Mouse (Mus musculus) limb, embryonic 10.5 days (tissue): ENCODE results near the gene Sh3bgrl3. TPM values are rescaled to one million over a fixed set of nuclear protein-coding genes. Genes with fewer than 3 reads are reported as not detected.
"Not testable (repeated sequence)": the region's sequence is repeated elsewhere in the genome, so short reads cannot be mapped to it uniquely, and the experiment has no call there.

ENCODE experiments used
- DNase-seq: peaks from one replicate; pipeline ENCODE4 v3.0.0-alpha.2; 2017; ENCODE audit warnings: low spot score
- H3K27ac ChIP-seq: fragments of 300-500 bp; sonication (generic); 2 replicates; pipeline ENCODE4 v1.5.1; 2016; ENCODE audit warnings: mild to moderate bottlenecking
- H3K27me3 ChIP-seq: fragments of 300-500 bp; sonication (generic); 2 replicates; pipeline ENCODE4 v1.6.1; 2016; ENCODE audit warnings: low read depth, mild to moderate bottlenecking; ENCODE audit not compliant: poor library complexity, severe bottlenecking
- H3K36me3 ChIP-seq: fragments of 300-500 bp; sonication (generic); 2 replicates; pipeline ENCODE4 v1.6.1; 2016; ENCODE audit warnings: mild to moderate bottlenecking, moderate library complexity
- H3K4me1 ChIP-seq: fragments of 300-500 bp; sonication (generic); 2 replicates; pipeline ENCODE4 v1.6.1; 2016
- H3K4me3 ChIP-seq: fragments of 300-500 bp; sonication (generic); 2 replicates; pipeline ENCODE4 v1.5.1; 2016; ENCODE audit warnings: mild to moderate bottlenecking, moderate library complexity
- H3K9me3 ChIP-seq: fragments of 300-500 bp; sonication (generic); replicated peaks from 2 replicates; pipeline ENCODE4 v1.6.1; 2016; ENCODE audit warnings: mild to moderate bottlenecking
- WGBS: fragments of 180-500 bp; shearing (Covaris S2); methylation state at CpG from one replicate; pipeline ENCODE4 v1.1.7; 2016; 5-methylcytosine and 5-hydroxymethylcytosine counted together
- polyA plus RNA-seq: library from polyadenylated mRNA; unstranded; fragments of >200 nt; fragmentation: Nextera tagmentation; extraction: Ambion mirVana; gene quantifications from 2 replicates; pipeline ENCODE4 v1.2.1, GENCODE M21; 2016

The Sh3bgrl3 gene
- 280 and 308 TPM in 2 replicates for polyA plus RNA-seq

GRCm38 (mm10) chr4:134128221-134128982 is at the start of gene Sh3bgrl3:
Sh3bgrl3 (minus strand) TSS chr4:134128789.
- H3K27me3 ChIP-seq = no peaks in the 10 kb centered on the region
- DNase-seq = peak; percentile 89
- H3K36me3 ChIP-seq = peaks cover 37% of the 10 kb centered on the region
- H3K4me1 ChIP-seq = peaks cover 51% of the 10 kb centered on the region
- under 1% methylated on average over 50 of the region's 50 CpGs for WGBS
- peak within 1 kb of the TSS; percentile 87 for H3K4me3 ChIP-seq
- H3K9me3 ChIP-seq = no peaks in the 10 kb centered on the region
- H3K27ac ChIP-seq = peak within 1 kb of the TSS; percentile 90

GRCm38 (mm10) chr4:134172391-134172790 is 43.8 kb upstream of the Sh3bgrl3 start:
- WGBS = 89% methylated on average over 3 of the region's 3 CpGs
- Histone ChIP-seq H3K27me3 (no peaks in the 10 kb centered on the region), H3K27ac (no peak overlapping the region), H3K36me3 (peaks cover 34% of the 10 kb centered on the region), H3K4me3 (no peak overlapping the region), H3K9me3 (no peaks in the 10 kb centered on the region), H3K4me1 (no peaks in the 10 kb centered on the region)
- DNase-seq = no peak

GRCm38 (mm10) chr4:134166906-134167305 is 38.3 kb upstream of the Sh3bgrl3 start:
- H3K27me3 ChIP-seq = no peaks in the 10 kb centered on the region
- 91% methylated on average over 3 of the region's 3 CpGs for WGBS
- H3K9me3 ChIP-seq = no peaks in the 10 kb centered on the region
- H3K36me3 ChIP-seq = peaks cover 50% of the 10 kb centered on the region
- DNase-seq = no peak
- no peak overlapping the region for H3K4me3 ChIP-seq
- H3K27ac ChIP-seq = no peak overlapping the region
- no peaks in the 10 kb centered on the region for H3K4me1 ChIP-seq

GRCm38 (mm10) chr4:134165548-134166465 is 37.2 kb upstream of the Sh3bgrl3 start:
- no peak overlapping the region for H3K27ac ChIP-seq
- no peaks in the 10 kb centered on the region for H3K4me1 ChIP-seq
- DNase-seq = no peak
- H3K36me3 ChIP-seq = peaks cover 41% of the 10 kb centered on the region
- H3K27me3 ChIP-seq = no peaks in the 10 kb centered on the region
- WGBS = 95% methylated on average over 3 of the region's 3 CpGs
- no peaks in the 10 kb centered on the region for H3K9me3 ChIP-seq
- H3K4me3 ChIP-seq = no peak overlapping the region

GRCm38 (mm10) chr4:134165024-134165423 is 36.4 kb upstream of the Sh3bgrl3 start:
- no peak for DNase-seq
- H3K27me3 ChIP-seq = no peaks in the 10 kb centered on the region
- H3K36me3 ChIP-seq = peaks cover 37% of the 10 kb centered on the region
- H3K4me3 ChIP-seq = no peak overlapping the region
- H3K4me1 ChIP-seq = no peaks in the 10 kb centered on the region
- H3K27ac ChIP-seq = no peak overlapping the region
- 85% methylated on average over 6 of the region's 6 CpGs for WGBS
- no peaks in the 10 kb centered on the region for H3K9me3 ChIP-seq

- no peak for DNase-seq
- H3K4me1 ChIP-seq = no peaks in the 10 kb centered on the region
- no peaks in the 10 kb centered on the region for H3K27me3 ChIP-seq
- no peaks in the 10 kb centered on the region for H3K9me3 ChIP-seq
- peaks cover 37% of the 10 kb centered on the region for H3K36me3 ChIP-seq
- H3K27ac ChIP-seq = no peak overlapping the region
- no peak overlapping the region for H3K4me3 ChIP-seq
- 94% methylated on average over 6 of the region's 6 CpGs for WGBS
These were observed 36.0 kb upstream of the Sh3bgrl3 start for GRCm38 (mm10) chr4:134164591-134164990.

GRCm38 (mm10) chr4:134160071-134160470 is 31.5 kb upstream of the Sh3bgrl3 start:
- not testable (repeated sequence) for H3K9me3 ChIP-seq, H3K27ac ChIP-seq, H3K4me1 ChIP-seq, H3K27me3 ChIP-seq
- 7% methylated on average over 30 of the region's 30 CpGs for WGBS
- Histone ChIP-seq H3K4me3 (peak overlapping the region; percentile 52), H3K36me3 (peaks cover 18% of the 10 kb centered on the region)
- peak; percentile 59 for DNase-seq

GRCm38 (mm10) chr4:134158774-134159173 is 30.2 kb upstream of the Sh3bgrl3 start:
- Histone ChIP-seq H3K4me3 (no peak overlapping the region), H3K36me3 (peaks cover 23% of the 10 kb centered on the region), H3K9me3 (no peaks in the 10 kb centered on the region), H3K27me3 (no peaks in the 10 kb centered on the region), H3K4me1 (peaks cover 5% of the 10 kb centered on the region), H3K27ac (no peak overlapping the region)
- no peak for DNase-seq
- 85% methylated on average over 6 of the region's 6 CpGs for WGBS

GRCm38 (mm10) chr4:134157558-134157957 is 29.0 kb upstream of the Sh3bgrl3 start:
- no peaks in the 10 kb centered on the region for H3K27me3 ChIP-seq
- H3K36me3 ChIP-seq = peaks cover 36% of the 10 kb centered on the region
- no peak overlapping the region for H3K4me3 ChIP-seq
- no peaks in the 10 kb centered on the region for H3K9me3 ChIP-seq
- peaks cover 5% of the 10 kb centered on the region for H3K4me1 ChIP-seq
- WGBS = 89% methylated on average over 2 of the region's 2 CpGs
- no peak overlapping the region for H3K27ac ChIP-seq
- no peak for DNase-seq

- no peaks in the 10 kb centered on the region for H3K9me3 ChIP-seq
- no peaks in the 10 kb centered on the region for H3K27me3 ChIP-seq
- 76% methylated on average over 8 of the region's 8 CpGs for WGBS
- H3K4me1 ChIP-seq = peaks cover 5% of the 10 kb centered on the region
- no peak overlapping the region for H3K27ac ChIP-seq
- no peak overlapping the region for H3K4me3 ChIP-seq
- DNase-seq = no peak
- H3K36me3 ChIP-seq = peaks cover 42% of the 10 kb centered on the region
These were observed 28.2 kb upstream of the Sh3bgrl3 start for GRCm38 (mm10) chr4:134156744-134157143.

GRCm38 (mm10) chr4:134155961-134156465 is 27.4 kb upstream of the Sh3bgrl3 start:
- DNase-seq = no peak
- 91% methylated on average over 10 of the region's 10 CpGs for WGBS
- Histone ChIP-seq H3K27me3 (no peaks in the 10 kb centered on the region), H3K27ac (no peak overlapping the region), H3K4me3 (no peak overlapping the region), H3K9me3 (no peaks in the 10 kb centered on the region), H3K36me3 (peaks cover 50% of the 10 kb centered on the region), H3K4me1 (peaks cover 5% of the 10 kb centered on the region)

GRCm38 (mm10) chr4:134155531-134155930 is 26.9 kb upstream of the Sh3bgrl3 start:
- no peak overlapping the region for H3K27ac ChIP-seq
- H3K4me1 ChIP-seq = peaks cover 5% of the 10 kb centered on the region
- no peak for DNase-seq
- H3K36me3 ChIP-seq = peaks cover 54% of the 10 kb centered on the region
- no peaks in the 10 kb centered on the region for H3K27me3 ChIP-seq
- H3K4me3 ChIP-seq = no peak overlapping the region
- 90% methylated on average over 6 of the region's 6 CpGs for WGBS
- H3K9me3 ChIP-seq = no peaks in the 10 kb centered on the region

GRCm38 (mm10) chr4:134154354-134154753 is 25.8 kb upstream of the Sh3bgrl3 start:
- Histone ChIP-seq H3K27ac (no peak overlapping the region), H3K27me3 (no peaks in the 10 kb centered on the region), H3K4me3 (no peak overlapping the region), H3K36me3 (peaks cover 61% of the 10 kb centered on the region), H3K9me3 (no peaks in the 10 kb centered on the region), H3K4me1 (peaks cover 5% of the 10 kb centered on the region)
- no peak for DNase-seq
- 92% methylated on average over 3 of the region's 3 CpGs for WGBS
